Mouse (Mus musculus) stomach, embryonic 16.5 days (tissue): ENCODE measurements at regions not wholly inside any gene's neighbourhood (a gene's known extent, or its start where the extent isn't known, plus 50 kb on each side); places are given as distances from the start of the nearest gene placed in this dataset. TPM values are rescaled to one million over a fixed set of nuclear protein-coding genes. Genes with fewer than 3 reads are reported as not detected.

Experiments used
- microRNA-seq: library from miRNA; unstranded; fragments of <30 nt; microRNA quantifications from one replicate; pipeline ENCODE4, GENCODE M21; 2016

Small RNA genes in the stretch of these regions (microRNA-seq; reads per million reads assigned to microRNA genes)
- gene Gm23304, result not detected
